Mouse (Mus musculus): Measurements from ENCODE around the gene Prnp. TPM values are rescaled to one million over a fixed set of nuclear protein-coding genes. Genes with fewer than 3 reads are reported as not detected.

Gene Prnp
- polyA plus RNA-seq, 1 experiment from 2014 or later, result 50.3 TPM

- H3K4me2 ChIP-seq (ENCODE audit: low read depth, low read length), result no peak overlapping the region
- H3K27me3 ChIP-seq (replicated peaks; ENCODE audit: control insufficient read depth, insufficient read depth, low read length), result peaks cover 22% of the 10 kb centered on the region
- H3K36me3 ChIP-seq (ENCODE audit: control insufficient read depth, insufficient read depth, low read length), result no peaks in the 10 kb centered on the region
- H3K27ac ChIP-seq (replicated peaks; ENCODE audit: low read depth, low read length), result no peak overlapping the region
- H3K9me3 ChIP-seq (ENCODE audit: control insufficient read depth, low read length), result no peaks in the 10 kb centered on the region
- ATAC-seq (ENCODE audit: low read depth) (no peak), DNase-seq (ENCODE audit: low spot score) (no peak)
- 78% methylated on average over 7 of the region's 7 CpGs for WGBS
- no peak overlapping the region for H3K4me3 ChIP-seq (ENCODE audit: low read depth, low read length)
- no peak overlapping the region for H3K9ac ChIP-seq (ENCODE audit: low read depth, low read length)
- no peaks in the 10 kb centered on the region for H3K4me1 ChIP-seq (ENCODE audit: control insufficient read depth, insufficient read depth, low read length)
Observed at GRCm38 (mm10) chr2:131956336-131957256, 46.9 kb downstream of the Prnp start.

- no peak for ATAC-seq (ENCODE audit: low read depth)
- Histone ChIP-seq H3K9ac (ENCODE audit: low read depth, low read length) (no peak overlapping the region), H3K27me3 (replicated peaks; ENCODE audit: control insufficient read depth, insufficient read depth, low read length) (peaks cover 16% of the 10 kb centered on the region), H3K36me3 (ENCODE audit: control insufficient read depth, insufficient read depth, low read length) (no peaks in the 10 kb centered on the region), H3K27ac (replicated peaks; ENCODE audit: low read depth, low read length) (no peak overlapping the region), H3K4me1 (ENCODE audit: control insufficient read depth, insufficient read depth, low read length) (no peaks in the 10 kb centered on the region), H3K4me3 (ENCODE audit: low read depth, low read length) (no peak overlapping the region), H3K9me3 (ENCODE audit: control insufficient read depth, low read length) (no peaks in the 10 kb centered on the region), H3K4me2 (ENCODE audit: low read depth, low read length) (no peak overlapping the region)
- DNase-seq (ENCODE audit: low spot score), result peak; percentile 33
- WGBS, result 49% methylated on average over 9 of the region's 9 CpGs
Observed at GRCm38 (mm10) chr2:131957731-131958222, 48.0 kb downstream of the Prnp start.

- DNase-seq (ENCODE audit: low spot score) (no peak), ATAC-seq (ENCODE audit: low read depth) (no peak)
- Histone ChIP-seq H3K9me3 (ENCODE audit: control insufficient read depth, low read length) (no peaks in the 10 kb centered on the region), H3K4me1 (ENCODE audit: control insufficient read depth, insufficient read depth, low read length) (no peaks in the 10 kb centered on the region), H3K27me3 (replicated peaks; ENCODE audit: control insufficient read depth, insufficient read depth, low read length) (no peaks in the 10 kb centered on the region), H3K4me3 (ENCODE audit: low read depth, low read length) (no peak overlapping the region), H3K36me3 (ENCODE audit: control insufficient read depth, insufficient read depth, low read length) (no peaks in the 10 kb centered on the region), H3K9ac (ENCODE audit: low read depth, low read length) (no peak overlapping the region), H3K27ac (replicated peaks; ENCODE audit: low read depth, low read length) (no peak overlapping the region), H3K4me2 (ENCODE audit: low read depth, low read length) (no peak overlapping the region)
- WGBS, result 69% methylated on average over 2 of the region's 2 CpGs
Observed at GRCm38 (mm10) chr2:131961671-131962070, 51.9 kb downstream of the Prnp start.

- Histone ChIP-seq H3K4me3 (ENCODE audit: low read depth, low read length) (no peak overlapping the region), H3K36me3 (ENCODE audit: control insufficient read depth, insufficient read depth, low read length) (no peaks in the 10 kb centered on the region), H3K27me3 (replicated peaks; ENCODE audit: control insufficient read depth, insufficient read depth, low read length) (no peaks in the 10 kb centered on the region), H3K9me3 (ENCODE audit: control insufficient read depth, low read length) (no peaks in the 10 kb centered on the region), H3K4me1 (ENCODE audit: control insufficient read depth, insufficient read depth, low read length) (no peaks in the 10 kb centered on the region), H3K27ac (replicated peaks; ENCODE audit: low read depth, low read length) (no peak overlapping the region), H3K4me2 (ENCODE audit: low read depth, low read length) (no peak overlapping the region), H3K9ac (ENCODE audit: low read depth, low read length) (no peak overlapping the region)
- DNase-seq (ENCODE audit: low spot score) (no peak), ATAC-seq (ENCODE audit: low read depth) (no peak)
- WGBS, result 89% methylated on average over 2 of the region's 2 CpGs
Observed at GRCm38 (mm10) chr2:131970597-131970996, 60.9 kb downstream of the Prnp start.

- Histone ChIP-seq H3K9me3 (ENCODE audit: control insufficient read depth, low read length) (no peaks in the 10 kb centered on the region), H3K27ac (replicated peaks; ENCODE audit: low read depth, low read length) (no peak overlapping the region), H3K9ac (ENCODE audit: low read depth, low read length) (no peak overlapping the region), H3K4me1 (ENCODE audit: control insufficient read depth, insufficient read depth, low read length) (no peaks in the 10 kb centered on the region), H3K36me3 (ENCODE audit: control insufficient read depth, insufficient read depth, low read length) (no peaks in the 10 kb centered on the region), H3K4me3 (ENCODE audit: low read depth, low read length) (no peak overlapping the region), H3K4me2 (ENCODE audit: low read depth, low read length) (no peak overlapping the region), H3K27me3 (replicated peaks; ENCODE audit: control insufficient read depth, insufficient read depth, low read length) (no peaks in the 10 kb centered on the region)
- DNase-seq (ENCODE audit: low spot score) (no peak), ATAC-seq (ENCODE audit: low read depth) (no peak)
- WGBS, result 79% methylated on average over 4 of the region's 4 CpGs
Observed at GRCm38 (mm10) chr2:131971098-131971497, 61.4 kb downstream of the Prnp start.

- Histone ChIP-seq H3K27me3 (replicated peaks; ENCODE audit: control insufficient read depth, insufficient read depth, low read length) (no peaks in the 10 kb centered on the region), H3K27ac (replicated peaks; ENCODE audit: low read depth, low read length) (no peak overlapping the region), H3K4me2 (ENCODE audit: low read depth, low read length) (no peak overlapping the region), H3K4me3 (ENCODE audit: low read depth, low read length) (no peak overlapping the region), H3K4me1 (ENCODE audit: control insufficient read depth, insufficient read depth, low read length) (no peaks in the 10 kb centered on the region), H3K36me3 (ENCODE audit: control insufficient read depth, insufficient read depth, low read length) (no peaks in the 10 kb centered on the region), H3K9ac (ENCODE audit: low read depth, low read length) (no peak overlapping the region), H3K9me3 (ENCODE audit: control insufficient read depth, low read length) (0 out of 2 replicates have a peak, but pooled peaks cover 7% of the 10 kb centered on the region)
- 70% methylated on average over 3 of the region's 3 CpGs for WGBS
- DNase-seq (ENCODE audit: low spot score) (no peak), ATAC-seq (ENCODE audit: low read depth) (no peak)
Observed at GRCm38 (mm10) chr2:131976663-131977062, 66.9 kb downstream of the Prnp start.

GRCm38 (mm10) chr2:131980866-131981265 lies 71.1 kb downstream of the Prnp start:
- 37% methylated on average over 9 of the region's 9 CpGs for WGBS
- H3K36me3 ChIP-seq (ENCODE audit: control insufficient read depth, insufficient read depth, low read length), result no peaks in the 10 kb centered on the region
- H3K27ac ChIP-seq (replicated peaks; ENCODE audit: low read depth, low read length), result no peak overlapping the region
- ATAC-seq (ENCODE audit: low read depth) (peak; percentile 37; the same call in 1 of the 2 replicates), DNase-seq (ENCODE audit: low spot score) (peak; percentile 56)
- no peak overlapping the region for H3K4me2 ChIP-seq (ENCODE audit: low read depth, low read length)
- H3K27me3 ChIP-seq (replicated peaks; ENCODE audit: control insufficient read depth, insufficient read depth, low read length), result no peaks in the 10 kb centered on the region
- H3K9me3 ChIP-seq (ENCODE audit: control insufficient read depth, low read length), result 0 out of 2 replicates have a peak, but pooled peaks cover 7% of the 10 kb centered on the region
- no peak overlapping the region for H3K4me3 ChIP-seq (ENCODE audit: low read depth, low read length)
- H3K4me1 ChIP-seq (ENCODE audit: control insufficient read depth, insufficient read depth, low read length), result no peaks in the 10 kb centered on the region
- no peak overlapping the region for H3K9ac ChIP-seq (ENCODE audit: low read depth, low read length)

GRCm38 (mm10) chr2:131982546-131983196 lies 72.9 kb downstream of the Prnp start:
- ATAC-seq (ENCODE audit: low read depth), result peak; percentile 90
- 21% methylated on average over 6 of the region's 6 CpGs for WGBS
- DNase-seq (ENCODE audit: low spot score), result peak; percentile 87
- H3K4me1 ChIP-seq (ENCODE audit: control insufficient read depth, insufficient read depth, low read length), result no peaks in the 10 kb centered on the region
- H3K4me3 ChIP-seq (ENCODE audit: low read depth, low read length), result no peak overlapping the region
- no peaks in the 10 kb centered on the region for H3K36me3 ChIP-seq (ENCODE audit: control insufficient read depth, insufficient read depth, low read length)
- no peak overlapping the region for H3K27ac ChIP-seq (replicated peaks; ENCODE audit: low read depth, low read length)
- no peak overlapping the region for H3K9ac ChIP-seq (ENCODE audit: low read depth, low read length)
- no peak overlapping the region for H3K4me2 ChIP-seq (ENCODE audit: low read depth, low read length)
- 0 out of 2 replicates have a peak, but pooled peaks cover 6% of the 10 kb centered on the region for H3K9me3 ChIP-seq (ENCODE audit: control insufficient read depth, low read length)
- no peaks in the 10 kb centered on the region for H3K27me3 ChIP-seq (replicated peaks; ENCODE audit: control insufficient read depth, insufficient read depth, low read length)
